Mouse (Mus musculus) heart, postnatal 0 days (tissue): Measurements from ENCODE around the gene Car5b. TPM values are rescaled to one million over a fixed set of nuclear protein-coding genes. Genes with fewer than 3 reads are reported as not detected.

ENCODE experiments used
- ATAC-seq: fragments of 200-750 bp; cut with Nextera tagmentation; 2 replicates; pipeline ENCODE4 v1.8.0; 2017; ENCODE audit warnings: low read depth, moderate number of reproducible peaks, moderate library complexity; ENCODE audit not compliant: insufficient read depth
- DNase-seq: peaks from one replicate; pipeline ENCODE4 v3.0.0-alpha.2; 2016; ENCODE audit warnings: low spot score
- H3K27ac ChIP-seq: fragments of 300-500 bp; sonication (generic); 2 replicates; pipeline ENCODE4 v1.5.1; 2014; ENCODE audit warnings: low read depth, mild to moderate bottlenecking
- H3K27me3 ChIP-seq: fragments of 300-500 bp; sonication (generic); 2 replicates; pipeline ENCODE4 v1.6.1; 2014; ENCODE audit warnings: low read length, mixed read lengths; ENCODE audit not compliant: control insufficient read depth, insufficient read depth
- H3K36me3 ChIP-seq: fragments of 300-500 bp; sonication (generic); replicated peaks from 2 replicates; pipeline ENCODE4 v1.6.1; 2014; ENCODE audit warnings: low read length, mixed read lengths; ENCODE audit not compliant: control insufficient read depth, insufficient read depth
- H3K4me1 ChIP-seq: fragments of 300-500 bp; sonication (generic); 2 replicates; pipeline ENCODE4 v1.6.1; 2014; ENCODE audit warnings: antibody characterized with exemption; ENCODE audit not compliant: control insufficient read depth, insufficient read depth
- H3K4me2 ChIP-seq: fragments of 300-500 bp; sonication (generic); 2 replicates; pipeline ENCODE4 v1.6.1; 2014; ENCODE audit warnings: low read depth, mild to moderate bottlenecking, low read length, moderate library complexity
- H3K4me3 ChIP-seq: fragments of 300-500 bp; sonication (generic); 2 replicates; pipeline ENCODE4 v1.5.1; 2014; ENCODE audit warnings: low read depth, low read length
- H3K9ac ChIP-seq: fragments of 300-500 bp; sonication (generic); replicated peaks from 2 replicates; pipeline ENCODE4 v1.6.1; 2014; ENCODE audit warnings: low read depth, low read length, mixed read lengths
- H3K9me3 ChIP-seq: fragments of 300-500 bp; sonication (generic); replicated peaks from 2 replicates; pipeline ENCODE4 v1.6.1; 2016; ENCODE audit warnings: low read length; ENCODE audit not compliant: control insufficient read depth
- CTCF ChIP-seq: IDR thresholded peaks from 2 replicates; pipeline ENCODE4 v1.5.1; 2016; ENCODE audit warnings: antibody characterized with exemption, control low read depth, low read depth
- EP300 ChIP-seq: IDR thresholded peaks from 2 replicates; pipeline ENCODE4 v1.6.1; 2016; ENCODE audit warnings: antibody characterized with exemption, low read depth
- WGBS: fragments of 180-500 bp; shearing (Covaris S2); extraction: QIAGEN DNeasy Blood & Tissue Kit; methylation state at CpG from one replicate; pipeline ENCODE4 v1.1.7; 2014; 5-methylcytosine and 5-hydroxymethylcytosine counted together
- polyA plus RNA-seq: library from polyadenylated mRNA; unstranded; fragments of >200 nt; fragmentation: Nextera tagmentation; extraction: Ambion mirVana; gene quantifications from 2 replicates; pipeline ENCODE4 v1.2.1, GENCODE M21; 2015
- total RNA-seq: library from RNA; depleted of rRNA; stranded (reverse); fragments of >200 nt; gene quantifications from 2 replicates; pipeline ENCODE4 v1.2.3, GENCODE M21; 2014; ENCODE audit warnings: low replicate concordance; rRNA removed

The Car5b gene
- total and polyA plus RNA-seq, 2 experiments from 2014 or later, result 0.27 to 0.76 TPM

DNA sequence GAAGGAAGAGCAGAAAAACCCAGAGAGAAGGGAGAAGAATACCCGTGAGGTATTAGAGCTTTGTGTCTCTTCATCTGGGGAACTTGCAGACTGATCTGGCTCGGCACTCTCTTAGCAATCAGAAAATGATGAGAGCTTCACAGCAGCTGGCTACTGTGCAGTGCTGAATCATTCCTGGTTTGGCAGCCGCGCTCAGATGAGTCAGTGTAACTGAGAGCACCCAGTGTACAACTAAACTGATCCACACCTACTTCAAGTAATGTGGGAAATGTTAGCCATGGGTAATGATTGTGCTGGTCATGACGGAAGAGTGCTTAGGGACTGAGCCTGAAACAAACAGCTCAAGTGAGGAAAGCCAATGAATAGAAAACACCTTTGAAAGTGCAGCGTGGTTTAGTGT is 89.2 kb downstream of the Car5b start:
- H3K4me3 ChIP-seq, result no peak overlapping the region
- no peak overlapping the region for H3K27ac ChIP-seq
- no peak for DNase-seq
- H3K27me3 ChIP-seq, result no peaks in the 10 kb centered on the region
- WGBS, result 80% methylated on average over 6 of the region's 6 CpGs
- H3K4me2 ChIP-seq, result no peak overlapping the region
- peaks cover 30% of the 10 kb centered on the region; the same call in 1 of the 2 replicates for H3K36me3 ChIP-seq
- H3K4me1 ChIP-seq, result no peaks in the 10 kb centered on the region
- H3K9me3 ChIP-seq, result no peaks in the 10 kb centered on the region
- TF ChIP-seq EP300 (no peak), CTCF (no peak)
- H3K9ac ChIP-seq, result no peak overlapping the region
- ATAC-seq, result no peak

DNA sequence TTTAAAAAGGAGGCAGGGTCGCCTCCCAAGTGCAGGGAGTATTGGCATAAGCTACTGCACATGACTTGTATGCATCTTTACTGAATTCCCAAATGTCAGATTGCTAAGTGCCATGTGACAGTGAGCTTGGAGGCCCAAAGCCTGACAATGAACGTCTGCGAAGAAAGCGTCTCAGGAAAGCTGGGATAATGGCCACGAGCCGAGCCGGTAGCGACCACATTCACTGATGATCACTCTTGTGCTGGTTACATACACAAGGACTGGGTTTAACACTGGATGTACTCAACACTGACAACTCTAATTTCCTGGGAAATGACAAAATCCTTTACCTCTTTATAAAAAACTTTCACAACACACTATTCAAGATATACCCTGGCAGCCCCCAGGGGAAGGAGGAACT is 93.1 kb downstream of the Car5b start:
- Histone ChIP-seq H3K9me3 (no peaks in the 10 kb centered on the region), H3K4me2 (no peak overlapping the region), H3K4me3 (no peak overlapping the region), H3K36me3 (0 out of 2 replicates have a peak, but pooled peaks cover 10% of the 10 kb centered on the region), H3K9ac (no peak overlapping the region), H3K27ac (no peak overlapping the region), H3K27me3 (no peaks in the 10 kb centered on the region), H3K4me1 (no peaks in the 10 kb centered on the region)
- DNase-seq (no peak), ATAC-seq (no peak)
- TF ChIP-seq EP300 (no peak), CTCF (no peak)
- WGBS, result 77% methylated on average over 8 of the region's 8 CpGs

DNA sequence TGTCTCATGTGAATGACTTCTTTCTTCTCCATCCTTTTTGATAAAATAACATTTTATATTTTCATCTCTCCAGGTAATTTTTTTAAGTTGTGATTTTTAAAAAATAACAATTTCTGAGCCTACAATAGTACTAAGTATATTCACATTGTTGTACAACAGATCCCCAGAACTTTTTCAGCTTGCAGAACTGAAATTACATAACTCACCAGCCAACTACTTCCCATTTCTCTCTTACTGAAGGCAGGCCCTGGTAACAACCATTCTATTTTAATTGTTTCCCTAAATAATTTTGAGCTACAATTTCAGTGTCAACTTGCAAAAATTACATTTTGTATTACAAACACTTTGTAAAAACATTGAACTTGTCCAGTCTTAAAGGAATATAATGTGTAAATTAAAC is 98.2 kb downstream of the Car5b start:
- Histone ChIP-seq H3K27me3 (no peaks in the 10 kb centered on the region), H3K9me3 (no peaks in the 10 kb centered on the region), H3K36me3 (no peaks in the 10 kb centered on the region), H3K4me2 (no peak overlapping the region), H3K9ac (no peak overlapping the region), H3K27ac (no peak overlapping the region), H3K4me3 (no peak overlapping the region), H3K4me1 (no peaks in the 10 kb centered on the region)
- TF ChIP-seq EP300 (no peak), CTCF (no peak)
- DNase-seq (no peak), ATAC-seq (no peak)

Other genes starting within 250 kb of the Car5b start
- 10.5 and 12.0 TPM in 2 replicates for gene Ap1s2, start 119.0 kb downstream of the Car5b start, total RNA-seq
- gene Ap1s2, start 119.0 kb downstream of the Car5b start, polyA plus RNA-seq, result 16.0 and 17.7 TPM in 2 replicates
- 0.92 and 1.3 TPM in 2 replicates for gene Zrsr2, start 69.3 kb downstream of the Car5b start, total RNA-seq
- gene Zrsr2, start 69.3 kb downstream of the Car5b start, polyA plus RNA-seq, result 22.8 and 25.8 TPM in 2 replicates
- gene Siah1b, start 48.5 kb upstream of the Car5b start, total RNA-seq, result 8.3 and 14.2 TPM in 2 replicates
- 10.3 and 10.5 TPM in 2 replicates for gene Siah1b, start 48.5 kb upstream of the Car5b start, polyA plus RNA-seq
- gene Cltrn, start 60.8 kb upstream of the Car5b start, total RNA-seq, result not detected in 2 replicates
- gene Cltrn, start 60.8 kb upstream of the Car5b start, polyA plus RNA-seq, result not detected in 2 replicates
- 0.15 TPM in 1 of 2 replicates, not detected in the other for gene Ace2, start 111.3 kb upstream of the Car5b start, total RNA-seq
- gene Ace2, start 111.3 kb upstream of the Car5b start, polyA plus RNA-seq, result 0.31 and 0.44 TPM in 2 replicates
- 1.8 and 7.7 TPM in 2 replicates for gene Bmx, start 230.2 kb upstream of the Car5b start, total RNA-seq
- gene Bmx, start 230.2 kb upstream of the Car5b start, polyA plus RNA-seq, result 3.7 and 4.0 TPM in 2 replicates
- not detected in 2 replicates for gene Pir, start 241.4 kb upstream of the Car5b start, total RNA-seq
- gene Pir, start 241.4 kb upstream of the Car5b start, polyA plus RNA-seq, result 4.5 and 6.9 TPM in 2 replicates